Mouse (Mus musculus) lung, adult 2 months (tissue): ENCODE results near the gene Maz. TPM values are rescaled to one million over a fixed set of nuclear protein-coding genes. Genes with fewer than 3 reads are reported as not detected.

Experiments used
- DNase-seq: peaks from one replicate; pipeline ENCODE4 v3.0.0; 2022
- H3K4me1 ChIP-seq: fragments of 200-500 bp; 2 replicates; pipeline ENCODE4 v1.6.1; 2011; ENCODE audit warnings: low read length; ENCODE audit not compliant: control insufficient read depth, insufficient read depth
- H3K4me3 ChIP-seq: fragments of 200-500 bp; replicated peaks from 2 replicates; pipeline ENCODE3; 2011; ENCODE audit warnings: low read depth, mild to moderate bottlenecking, control low read depth, low read length; ENCODE audit errors: extremely low read depth
- CTCF ChIP-seq: fragments of 200-500 bp; IDR thresholded peaks from 2 replicates; pipeline ENCODE4 v1.5.1; 2011; ENCODE audit warnings: mild to moderate bottlenecking, low read length, control low read depth; ENCODE audit not compliant: insufficient read depth
- POLR2A ChIP-seq: fragments of 200-500 bp; IDR thresholded peaks from 2 replicates; pipeline ENCODE4 v1.6.1; 2011; ENCODE audit warnings: low read depth, mild to moderate bottlenecking, control low read depth, low read length, borderline replicate concordance; ENCODE audit errors: extremely low read depth
- WGBS: fragments of 180-500 bp; shearing (Covaris S2); methylation state at CpG from one replicate; pipeline ENCODE4 v1.1.7; 2018; 5-methylcytosine and 5-hydroxymethylcytosine counted together
- polyA plus RNA-seq: library from polyadenylated mRNA; depleted of rRNA; stranded (reverse); fragments of >200 nt; gene quantifications from 2 replicates; pipeline ENCODE4 v1.2.3, GENCODE M21; 2012

Gene Maz
- polyA plus RNA-seq, 1 experiment = 131 TPM

DNA sequence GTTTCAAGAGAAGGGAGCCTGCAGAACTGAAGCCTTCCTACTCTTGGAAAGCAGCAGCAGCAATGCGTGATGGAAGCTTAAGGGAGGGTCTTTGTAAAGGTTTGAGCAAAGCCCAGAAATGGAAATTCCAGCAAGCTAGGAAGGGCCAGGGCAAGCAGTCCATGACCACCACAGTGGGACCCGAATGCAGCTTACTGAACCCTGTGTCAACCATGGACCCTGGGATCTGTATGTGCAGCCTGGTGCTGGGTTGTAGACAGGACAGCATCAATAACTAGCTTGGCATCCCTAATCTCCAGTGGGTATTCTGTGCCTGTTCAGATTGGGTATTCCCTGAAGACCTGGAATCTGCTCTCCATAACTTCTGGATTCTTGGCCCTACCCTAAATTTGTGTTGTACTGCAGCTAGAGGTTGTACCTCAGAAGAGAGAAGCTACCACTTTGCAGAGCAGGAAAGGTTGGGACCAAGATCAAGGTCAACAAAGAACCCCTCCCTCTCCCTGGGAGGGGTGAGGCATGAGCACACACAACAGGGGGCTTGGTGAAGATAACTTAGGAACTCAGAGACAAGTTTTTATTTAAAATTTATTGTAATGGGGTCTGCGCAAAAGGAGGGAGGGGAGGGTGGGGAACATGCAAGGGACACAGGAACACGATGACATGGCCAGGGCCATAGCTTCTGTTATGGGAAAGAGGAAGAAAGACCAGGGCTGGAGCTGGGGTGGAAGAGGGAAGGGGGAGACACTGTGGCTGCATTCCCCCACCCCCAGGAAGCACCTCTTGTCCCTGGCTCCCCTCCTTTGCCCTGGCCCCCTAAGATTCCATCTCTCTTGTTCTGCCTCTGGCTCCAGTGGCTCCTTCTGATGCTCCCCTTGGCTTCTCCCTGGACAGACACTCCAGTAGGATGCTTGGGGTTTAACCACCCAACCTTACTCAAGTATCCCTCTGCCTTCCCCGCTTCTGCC, 5.0 kb downstream of the Maz start:
- 55% methylated on average over 5 of the region's 5 CpGs for WGBS
- no peak for DNase-seq
- peaks cover 10% of the 10 kb centered on the region; the same call in 1 of the 2 replicates for H3K4me1 ChIP-seq
- TF ChIP-seq POLR2A (no peak), CTCF (no peak)
- no peak overlapping the region for H3K4me3 ChIP-seq

DNA sequence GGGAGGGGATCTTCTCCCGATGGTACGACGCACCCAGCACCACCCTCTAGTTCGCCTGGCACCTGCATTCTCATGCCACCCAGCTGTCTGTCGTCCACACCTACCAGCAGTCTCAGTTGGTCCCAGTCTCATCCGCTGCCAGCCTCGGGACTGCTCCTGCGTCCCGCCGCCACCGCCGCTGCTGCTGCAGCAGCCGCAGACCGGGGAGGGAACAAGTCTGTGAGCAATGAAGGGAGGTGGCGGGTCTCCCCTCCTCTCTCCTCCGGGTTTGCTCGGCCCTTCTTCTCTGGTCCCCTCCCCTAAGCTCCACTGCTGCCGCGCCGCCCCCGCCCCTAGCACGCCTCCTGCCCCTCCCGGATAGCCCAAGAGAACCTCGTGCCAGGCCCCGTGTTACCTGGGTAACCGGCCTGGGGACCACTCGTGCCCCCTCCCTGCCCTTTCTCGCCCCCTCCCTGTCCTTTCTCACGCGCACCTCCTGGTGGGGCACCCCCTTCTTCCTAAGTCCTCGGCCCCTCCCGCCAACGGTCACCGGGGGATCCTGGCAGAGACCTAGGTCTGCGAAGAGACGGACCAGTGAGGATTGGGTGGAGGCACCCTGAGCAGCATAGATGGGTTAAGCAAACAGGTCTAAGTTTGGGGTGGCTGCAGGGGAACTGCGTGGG, 5.8 kb downstream of the Maz start, which contains the start of the genes Gm42742 and Prrt2:
Gene Gm42742, minus strand, starts transcription at position 197 of the 662 bp plus-strand sequence.
Gene Prrt2, minus strand, starts transcription at position 311 of the 662 bp plus-strand sequence.
- DNase-seq = no peak
- H3K4me1 ChIP-seq = peaks cover 11% of the 10 kb centered on the region; the same call in 1 of the 2 replicates

DNA sequence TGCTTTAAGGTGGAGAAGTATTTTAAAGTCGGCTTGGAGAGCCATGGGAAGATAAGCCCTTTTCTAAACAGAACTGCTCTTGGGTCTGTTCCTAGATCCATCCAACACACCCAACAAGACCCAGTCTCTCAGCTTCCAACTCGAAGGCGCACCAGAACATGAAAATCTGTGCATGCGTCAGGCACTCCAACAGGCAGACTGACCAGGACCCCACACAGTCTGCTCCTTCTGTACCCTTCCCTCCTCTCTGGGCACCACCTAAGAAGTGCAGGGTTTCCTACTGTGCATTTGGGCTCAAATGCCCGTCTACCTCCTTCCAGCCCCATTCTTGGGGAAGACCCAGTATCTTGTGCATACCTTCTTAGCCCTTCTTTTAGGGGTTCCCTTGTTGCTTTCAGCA, 6.3 kb downstream of the Maz start:
- WGBS = 46% methylated on average over 5 of the region's 5 CpGs
- Histone ChIP-seq H3K4me3 (peak overlapping the region; percentile 45), H3K4me1 (peaks cover 15% of the 10 kb centered on the region; the same call in 1 of the 2 replicates)
- no peak for DNase-seq
- TF ChIP-seq POLR2A (no peak), CTCF (no peak)

More for the DNA sequence above, 5.8 kb downstream of the Maz start, which contains the start of the genes Gm42742 and Prrt2:
- TF ChIP-seq CTCF (no peak), POLR2A (peak; percentile 34; the same call in 1 of the 2 replicates)
- 7% methylated on average over 36 of the region's 37 CpGs for WGBS
- H3K4me3 ChIP-seq = peak within 1 kb of the TSS; percentile 45

- no peak overlapping the region for H3K4me3 ChIP-seq
These were observed 6.8 kb downstream of the Maz start for GRCm38 (mm10) chr7:127020031-127020430.

GRCm38 (mm10) chr7:127019306-127019960, 7.4 kb downstream of the Maz start:
- no peak for DNase-seq
- 66% methylated on average over 14 of the region's 14 CpGs for WGBS
- Histone ChIP-seq H3K4me3 (no peak overlapping the region), H3K4me1 (peaks cover 13% of the 10 kb centered on the region; the same call in 1 of the 2 replicates)
- TF ChIP-seq POLR2A (no peak), CTCF (no peak)

More at GRCm38 (mm10) chr7:127020031-127020430, 6.8 kb downstream of the Maz start:
- H3K4me1 ChIP-seq = peaks cover 15% of the 10 kb centered on the region; the same call in 1 of the 2 replicates
- no peak for DNase-seq
- 68% methylated on average over 3 of the region's 3 CpGs for WGBS
- TF ChIP-seq POLR2A = no peak

DNA sequence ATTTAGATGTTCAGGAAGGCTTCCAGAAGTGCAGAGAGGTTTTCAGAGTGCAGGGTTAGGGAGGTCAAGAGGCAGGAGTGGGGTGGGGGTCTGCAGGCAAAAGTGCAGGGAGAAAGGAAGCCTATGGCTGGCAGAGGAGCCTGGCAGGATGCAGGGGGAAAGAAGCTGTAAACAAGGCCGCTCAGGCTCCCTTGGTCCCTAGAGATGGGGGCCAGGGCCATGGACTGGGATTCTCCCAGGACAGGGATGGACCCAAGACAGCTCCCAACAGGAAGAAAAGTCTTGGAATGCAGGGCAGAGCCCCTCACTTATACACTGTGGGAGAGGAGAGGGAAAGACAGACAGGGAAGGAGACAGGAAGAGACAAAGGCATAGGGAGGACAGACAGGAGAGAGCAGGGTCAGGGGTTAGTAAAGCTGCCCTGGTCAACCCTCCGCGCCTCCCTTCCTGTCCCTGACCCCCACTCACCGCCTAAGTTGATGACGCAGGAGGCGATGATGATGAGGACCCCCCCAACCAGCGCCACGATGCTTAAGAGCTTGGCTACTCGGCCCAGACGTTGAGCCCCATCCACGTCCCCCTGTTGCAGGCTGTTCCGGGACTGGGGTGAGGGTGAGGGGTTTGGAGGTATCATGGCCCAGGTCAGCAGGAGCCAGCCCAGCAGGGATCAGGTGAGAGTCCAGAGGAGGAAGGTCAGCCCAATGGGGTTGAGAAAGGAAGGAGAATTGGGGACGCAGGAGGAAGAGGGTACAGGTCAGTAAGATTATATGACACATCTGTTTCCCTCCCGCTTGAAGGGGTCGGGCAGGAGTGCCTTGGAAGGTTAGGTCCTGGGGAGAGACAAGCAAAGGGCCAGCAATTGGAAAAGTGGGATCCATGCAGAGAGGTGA, 8.2 kb downstream of the Maz start:
- WGBS = 70% methylated on average over 15 of the region's 15 CpGs
- no peak for TF ChIP-seq CTCF
- no peak for TF ChIP-seq POLR2A
- Histone ChIP-seq H3K4me1 (peaks cover 13% of the 10 kb centered on the region; the same call in 1 of the 2 replicates), H3K4me3 (no peak overlapping the region)
- no peak for DNase-seq

- 43% methylated on average over 6 of the region's 6 CpGs for WGBS
- Histone ChIP-seq H3K4me1 (peaks cover 17% of the 10 kb centered on the region), H3K4me3 (no peak overlapping the region)
- TF ChIP-seq CTCF (no peak), POLR2A (no peak)
- DNase-seq = no peak
These were observed 8.9 kb downstream of the Maz start for GRCm38 (mm10) chr7:127017950-127018345.
